Mouse (Mus musculus): ENCODE measurements around the gene Akap6. TPM values are rescaled to one million over a fixed set of nuclear protein-coding genes. Genes with fewer than 3 reads are reported as not detected.

Gene Akap6
- total and polyA plus RNA-seq, 3 experiments = not detected

- TF ChIP-seq NRF1 (IDR thresholded peaks at IDR 0.05; ENCODE audit: insufficient read depth, low read depth, low read length, poor library complexity, severe bottlenecking) = no peak
Measured at GRCm38 (mm10) chr12:52691552-52691951, 7.6 kb upstream of the Akap6 start (continued).

- DNase-seq (ENCODE audit: low read depth, low spot score) = peak; percentile 85
- TF ChIP-seq ELF1 (IDR thresholded peaks at IDR 0.05; ENCODE audit: low read depth, low read length) (0 out of 2 replicates have a peak, but pooled peaks have one; percentile 23), UBTF (IDR thresholded peaks at IDR 0.05; ENCODE audit: borderline replicate concordance, insufficient read depth, low read depth, low read length) (no peak), HCFC1 (IDR thresholded peaks at IDR 0.05; ENCODE audit: low read depth, low read length) (no peak), GABPA (IDR thresholded peaks at IDR 0.05; ENCODE audit: low read depth, low read length) (no peak), USF2 (IDR thresholded peaks at IDR 0.05; ENCODE audit: borderline replicate concordance in 1 of 2, insufficient read depth in 1 of 2, low read depth in 1 of 2, low read length in 2 of 2) (no peak), ETS1 (IDR thresholded peaks at IDR 0.05; ENCODE audit: low read depth, low read length) (peak; percentile 82), MYB (IDR thresholded peaks at IDR 0.05; ENCODE audit: low read depth, low read length) (peak; percentile 57; the same call in 1 of the 2 replicates), GATA1 (IDR thresholded peaks at IDR 0.05; ENCODE audit: low read depth, low read length) (peak; percentile 90), CTCF (IDR thresholded peaks at IDR 0.05 in 2 of 3, conservative IDR thresholded peaks at IDR 0.05 in 1 of 3; ENCODE audit: control insufficient read depth in 1 of 3, insufficient read depth in 1 of 3, low read depth in 2 of 3, low read length in 3 of 3, poor library complexity in 1 of 3, severe bottlenecking in 1 of 3) (0 out of 6 replicates have a peak, but pooled peaks of 1 of the 3 experiments have one; percentile 5), TCF12 (IDR thresholded peaks at IDR 0.05; ENCODE audit: low read depth, low read length) (peak; percentile 81), SIN3A (IDR thresholded peaks at IDR 0.05; ENCODE audit: low read length) (peak; percentile 51), RCOR1 (IDR thresholded peaks at IDR 0.05; ENCODE audit: low read depth, low read length) (peak; percentile 68), BHLHE40 (IDR thresholded peaks at IDR 0.05; ENCODE audit: borderline replicate concordance, low read depth, low read length) (no peak), POLR2AphosphoS2 (IDR thresholded peaks at IDR 0.05; ENCODE audit: low read length) (no peak), MXI1 (IDR thresholded peaks at IDR 0.05; ENCODE audit: low read depth, low read length) (0 out of 2 replicates have a peak, but pooled peaks have one; percentile 29), TBP (IDR thresholded peaks at IDR 0.05; ENCODE audit: low read depth, low read length) (peak; percentile 53; the same call in 1 of the 2 replicates), TAL1 (IDR thresholded peaks at IDR 0.05; ENCODE audit: low read length) (peak; percentile 90), EP300 (IDR thresholded peaks at IDR 0.05; ENCODE audit: low read depth in 1 of 2, low read length in 2 of 2) (peak; percentile 86 to 88), NELFE (IDR thresholded peaks at IDR 0.05; ENCODE audit: low read depth, low read length) (no peak)
- peak overlapping the region; percentile 55 for H3K27ac ChIP-seq (ENCODE audit: control insufficient read depth, low read depth, low read length)
Measured at GRCm38 (mm10) chr12:52692290-52692974, 6.8 kb upstream of the Akap6 start.

More at GRCm38 (mm10) chr12:52692290-52692974, 6.8 kb upstream of the Akap6 start:
- no peaks in the 10 kb centered on the region for H3K79me2 ChIP-seq (ENCODE audit: control insufficient read depth, insufficient read depth, low read length, poor library complexity)
- H3K9ac ChIP-seq (ENCODE audit: control insufficient read depth, low read depth, low read length, poor library complexity, severe bottlenecking) = 0 out of 2 replicates have a peak overlapping the region, but pooled peaks have one; percentile 11
- H3K36me3 ChIP-seq (ENCODE audit: control insufficient read depth in 1 of 2, insufficient read depth in 2 of 2, low read length in 2 of 2) = peaks cover 0 to 16% of the 10 kb centered on the region in 2 experiments; a peak in 2 of 4 replicates
- H3K4me1 ChIP-seq (ENCODE audit: control insufficient read depth in 1 of 2, insufficient read depth in 2 of 2, low read length in 2 of 2) = peaks cover 2 to 20% of the 10 kb centered on the region in 2 experiments; a peak in 3 of 4 replicates
- no peaks in the 10 kb centered on the region for H3K27me3 ChIP-seq (ENCODE audit: control insufficient read depth in 1 of 2, insufficient read depth in 2 of 2, low read length in 2 of 2)
- peak overlapping the region; percentile 19 to 40; a peak in 2 of 4 replicates for H3K4me3 ChIP-seq (ENCODE audit: control insufficient read depth in 1 of 2, insufficient read depth in 1 of 2, low read depth in 2 of 2, low read length in 2 of 2)
- no peaks in the 10 kb centered on the region for H3K9me3 ChIP-seq (replicated peaks; ENCODE audit: insufficient read depth, low read length)
